Mouse (Mus musculus) embryonic facial prominence, embryonic 13.5 days (tissue): Measurements from ENCODE around the gene Mrgprg. TPM values are rescaled to one million over a fixed set of nuclear protein-coding genes. Genes with fewer than 3 reads are reported as not detected.

Experiments
- ATAC-seq: fragments of 200-750 bp; cut with Nextera tagmentation; 2 replicates; pipeline ENCODE4 v1.8.0; 2017; ENCODE audit warnings: low read depth; ENCODE audit not compliant: insufficient number of reproducible peaks, insufficient read depth, low FRiP score, low TSS enrichment
- H3K27ac ChIP-seq: fragments of 300-500 bp; sonication (generic); 2 replicates; pipeline ENCODE4 v1.5.1; 2015; ENCODE audit warnings: moderate library complexity, mild to moderate bottlenecking, inconsistent platforms
- H3K27me3 ChIP-seq: fragments of 300-500 bp; sonication (generic); 2 replicates; pipeline ENCODE4 v1.6.1; 2015; ENCODE audit warnings: mild to moderate bottlenecking, inconsistent platforms
- H3K36me3 ChIP-seq: fragments of 300-500 bp; sonication (generic); 2 replicates; pipeline ENCODE4 v1.6.1; 2015; ENCODE audit warnings: mild to moderate bottlenecking, inconsistent platforms
- H3K4me1 ChIP-seq: fragments of 300-500 bp; sonication (generic); 2 replicates; pipeline ENCODE4 v1.6.1; 2015; ENCODE audit warnings: inconsistent platforms
- H3K4me2 ChIP-seq: fragments of 300-500 bp; sonication (generic); 2 replicates; pipeline ENCODE4 v1.6.1; 2015; ENCODE audit warnings: moderate library complexity, mild to moderate bottlenecking, inconsistent platforms
- H3K4me3 ChIP-seq: fragments of 300-500 bp; sonication (generic); 2 replicates; pipeline ENCODE4 v1.5.1; 2015; ENCODE audit warnings: mild to moderate bottlenecking, inconsistent platforms
- H3K9ac ChIP-seq: fragments of 300-500 bp; sonication (generic); 2 replicates; pipeline ENCODE4 v1.6.1; 2015; ENCODE audit warnings: mild to moderate bottlenecking, inconsistent platforms
- H3K9me3 ChIP-seq: fragments of 300-500 bp; sonication (generic); 2 replicates; pipeline ENCODE4 v1.6.1; 2016; ENCODE audit warnings: inconsistent platforms
- WGBS: fragments of 180-500 bp; shearing (Covaris S2); methylation state at CpG from one replicate; pipeline ENCODE4 v1.1.7; 2015; ENCODE audit warnings: mixed read lengths; 5-methylcytosine and 5-hydroxymethylcytosine counted together
- polyA plus RNA-seq: library from polyadenylated mRNA; unstranded; fragments of >200 nt; fragmentation: Nextera tagmentation; extraction: Ambion mirVana; gene quantifications from 2 replicates; pipeline ENCODE4 v1.2.1, GENCODE M21; 2015

The Mrgprg gene
- polyA plus RNA-seq, 1 experiment from 2014 or later = not detected

DNA sequence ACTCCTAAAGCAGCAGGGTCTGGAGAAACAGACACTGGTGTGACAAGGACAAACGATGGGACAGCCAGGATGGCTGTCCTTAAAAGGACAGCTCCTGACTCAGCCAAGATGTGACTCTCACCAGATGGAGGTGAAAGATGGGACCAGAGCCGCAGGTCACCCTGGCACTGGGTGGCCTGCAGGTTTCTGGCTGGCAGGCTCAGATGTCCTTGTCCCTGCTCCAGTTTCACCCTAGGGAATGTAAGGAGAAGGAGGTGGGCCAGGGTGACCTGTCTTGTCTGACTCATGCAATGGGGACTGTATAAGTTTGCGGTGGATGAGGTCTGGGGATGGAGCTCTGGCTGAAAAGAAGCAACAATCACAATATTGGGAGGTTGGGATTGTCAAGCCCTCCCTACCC, 14.2 kb downstream of the Mrgprg start:
- Histone ChIP-seq H3K4me1 (peaks cover 22% of the 10 kb centered on the region), H3K36me3 (no peaks in the 10 kb centered on the region), H3K9me3 (no peaks in the 10 kb centered on the region), H3K27ac (no peak overlapping the region), H3K4me2 (no peak overlapping the region), H3K27me3 (peaks cover 19% of the 10 kb centered on the region), H3K4me3 (no peak overlapping the region), H3K9ac (no peak overlapping the region)
- 77% methylated on average over 3 of the region's 3 CpGs for WGBS
- no peak for ATAC-seq

GRCm38 (mm10) chr7:143752056-143752455, 14.7 kb downstream of the Mrgprg start:
- Histone ChIP-seq H3K4me3 (no peak overlapping the region), H3K4me1 (peaks cover 17% of the 10 kb centered on the region), H3K27ac (no peak overlapping the region), H3K9me3 (no peaks in the 10 kb centered on the region), H3K27me3 (peaks cover 19% of the 10 kb centered on the region), H3K36me3 (no peaks in the 10 kb centered on the region), H3K4me2 (no peak overlapping the region), H3K9ac (no peak overlapping the region)
- 70% methylated on average over 4 of the region's 4 CpGs for WGBS
- ATAC-seq = no peak

DNA sequence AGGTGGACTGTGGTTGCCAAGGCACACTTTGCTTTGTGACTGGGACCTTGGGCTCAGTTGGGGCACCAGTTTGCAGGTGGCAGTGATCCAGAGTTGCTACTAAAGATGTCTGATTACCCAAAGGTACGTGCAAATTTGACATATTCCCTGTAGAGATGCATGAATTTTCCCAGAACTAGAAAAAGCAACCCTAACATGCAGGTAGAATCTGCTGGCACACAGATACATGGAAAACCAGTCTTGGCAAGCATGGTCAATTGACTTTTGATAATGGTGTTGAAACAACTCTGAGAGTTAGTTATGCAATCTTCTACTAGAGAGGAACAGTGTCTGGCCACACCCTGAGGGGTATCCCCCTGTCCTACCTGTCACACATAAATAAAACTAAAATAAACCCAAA, 15.4 kb downstream of the Mrgprg start:
- H3K9ac ChIP-seq = no peak overlapping the region
- peaks cover 18% of the 10 kb centered on the region for H3K27me3 ChIP-seq

DNA sequence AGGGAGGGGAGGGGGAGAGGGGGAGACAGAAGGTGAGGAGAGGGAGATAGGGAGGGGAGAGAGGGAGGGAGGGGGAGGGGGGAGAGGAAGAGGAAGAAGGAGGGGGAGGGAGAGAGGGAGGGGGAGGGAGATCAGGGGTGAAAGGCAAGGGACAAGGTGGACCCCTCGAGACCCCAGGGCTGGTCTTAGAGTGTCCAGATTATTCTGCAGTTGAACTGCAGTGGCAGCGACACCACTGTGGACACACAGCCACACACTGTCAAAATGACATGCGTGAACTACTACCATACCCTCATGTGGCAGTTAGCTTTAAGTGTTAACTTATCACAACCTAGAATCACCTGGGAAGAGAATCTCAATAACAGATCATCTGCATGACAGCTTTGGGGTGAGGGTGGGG, 17.7 kb downstream of the Mrgprg start:
- Histone ChIP-seq H3K9me3 (no peaks in the 10 kb centered on the region), H3K4me2 (no peak overlapping the region), H3K4me1 (peaks cover 12% of the 10 kb centered on the region), H3K4me3 (no peak overlapping the region), H3K27ac (no peak overlapping the region), H3K27me3 (peaks cover 3% of the 10 kb centered on the region; the same call in 1 of the 2 replicates), H3K36me3 (no peaks in the 10 kb centered on the region), H3K9ac (no peak overlapping the region)
- ATAC-seq = no peak
- 69% methylated on average over 3 of the region's 3 CpGs for WGBS

More for the DNA sequence above, 15.4 kb downstream of the Mrgprg start:
- Histone ChIP-seq H3K27ac (no peak overlapping the region), H3K4me2 (no peak overlapping the region), H3K9me3 (no peaks in the 10 kb centered on the region), H3K4me1 (peaks cover 11% of the 10 kb centered on the region), H3K4me3 (no peak overlapping the region), H3K36me3 (no peaks in the 10 kb centered on the region)
- WGBS = 57% methylated on average over 1 of the region's 1 CpGs
- ATAC-seq = no peak

DNA sequence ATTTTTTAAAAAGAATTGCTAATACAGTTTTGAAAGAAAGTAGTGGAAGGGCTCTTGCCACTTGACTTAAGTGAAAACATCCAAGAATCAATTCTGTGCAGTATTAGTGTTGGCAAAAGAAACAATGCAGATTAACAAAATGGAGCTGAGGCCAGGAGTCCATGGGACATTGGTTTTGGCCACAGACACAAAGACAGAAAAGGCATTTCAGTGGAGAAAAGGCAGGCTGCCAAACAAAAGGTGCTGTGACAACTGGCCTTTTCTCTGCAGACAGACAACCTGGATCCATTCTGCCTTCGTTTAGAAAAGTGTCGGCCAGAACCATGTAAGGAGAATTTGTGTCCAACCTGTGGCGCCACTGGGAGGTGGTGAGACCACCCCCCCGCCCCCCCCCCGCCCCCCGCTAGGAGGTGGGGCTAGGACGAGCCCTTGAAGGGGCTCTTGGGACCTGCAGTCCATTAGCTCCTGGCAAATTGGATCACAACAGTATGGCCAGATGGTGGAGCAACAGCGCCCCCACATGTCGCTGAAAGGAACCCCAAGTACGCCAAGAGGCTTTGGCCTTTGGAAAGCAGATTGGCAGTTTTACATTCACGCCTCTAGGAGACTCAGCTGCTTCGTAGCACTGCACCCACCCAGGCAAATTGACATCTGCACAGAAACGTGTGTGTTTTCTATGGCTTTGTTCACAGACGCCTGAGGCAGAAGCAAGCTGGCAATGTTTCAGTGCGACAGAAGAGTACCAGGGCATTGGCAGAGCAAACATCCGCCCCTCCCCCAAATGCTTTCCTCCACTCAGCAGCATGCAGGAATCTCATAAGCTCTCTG, 18.5 kb downstream of the Mrgprg start:
- Histone ChIP-seq H3K36me3 (no peaks in the 10 kb centered on the region), H3K27me3 (peaks cover 3% of the 10 kb centered on the region; the same call in 1 of the 2 replicates), H3K9ac (peak overlapping the region; percentile 55; the same call in 1 of the 2 replicates), H3K4me2 (peak overlapping the region; percentile 51), H3K9me3 (no peaks in the 10 kb centered on the region), H3K4me1 (peaks cover 12% of the 10 kb centered on the region), H3K4me3 (0 out of 2 replicates have a peak overlapping the region, but pooled peaks have one; percentile 9), H3K27ac (peak overlapping the region; percentile 41; the same call in 1 of the 2 replicates)
- 4% methylated on average over 16 of the region's 16 CpGs for WGBS
- peak; percentile 68 for ATAC-seq

DNA sequence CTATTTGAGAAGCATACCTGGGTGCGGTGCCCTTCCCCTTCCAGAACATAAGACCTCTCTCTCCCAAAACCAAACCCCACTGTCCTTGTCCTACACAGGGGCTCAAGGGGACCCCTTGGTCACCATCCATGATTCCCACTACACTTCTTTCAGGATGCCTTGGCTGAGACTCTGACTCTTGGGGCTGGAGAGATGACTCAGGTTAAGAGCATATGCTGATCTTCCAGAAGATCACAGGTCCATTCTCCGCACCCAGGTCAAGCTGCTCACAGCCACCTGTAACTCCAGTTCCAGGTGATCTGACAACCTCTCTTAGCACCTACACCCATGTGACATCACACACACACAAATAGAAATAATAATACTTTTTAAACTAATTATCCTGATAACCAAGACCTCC, 26.1 kb downstream of the Mrgprg start:
- Histone ChIP-seq H3K4me1 (peaks cover 47% of the 10 kb centered on the region), H3K9me3 (no peaks in the 10 kb centered on the region), H3K4me2 (peak overlapping the region; percentile 92), H3K27ac (peak overlapping the region; percentile 89; the same call in 1 of the 2 replicates), H3K9ac (peak overlapping the region; percentile 97), H3K36me3 (no peaks in the 10 kb centered on the region), H3K4me3 (peak overlapping the region; percentile 91), H3K27me3 (no peaks in the 10 kb centered on the region)
- no peak for ATAC-seq
- 21% methylated on average over 2 of the region's 2 CpGs for WGBS

DNA sequence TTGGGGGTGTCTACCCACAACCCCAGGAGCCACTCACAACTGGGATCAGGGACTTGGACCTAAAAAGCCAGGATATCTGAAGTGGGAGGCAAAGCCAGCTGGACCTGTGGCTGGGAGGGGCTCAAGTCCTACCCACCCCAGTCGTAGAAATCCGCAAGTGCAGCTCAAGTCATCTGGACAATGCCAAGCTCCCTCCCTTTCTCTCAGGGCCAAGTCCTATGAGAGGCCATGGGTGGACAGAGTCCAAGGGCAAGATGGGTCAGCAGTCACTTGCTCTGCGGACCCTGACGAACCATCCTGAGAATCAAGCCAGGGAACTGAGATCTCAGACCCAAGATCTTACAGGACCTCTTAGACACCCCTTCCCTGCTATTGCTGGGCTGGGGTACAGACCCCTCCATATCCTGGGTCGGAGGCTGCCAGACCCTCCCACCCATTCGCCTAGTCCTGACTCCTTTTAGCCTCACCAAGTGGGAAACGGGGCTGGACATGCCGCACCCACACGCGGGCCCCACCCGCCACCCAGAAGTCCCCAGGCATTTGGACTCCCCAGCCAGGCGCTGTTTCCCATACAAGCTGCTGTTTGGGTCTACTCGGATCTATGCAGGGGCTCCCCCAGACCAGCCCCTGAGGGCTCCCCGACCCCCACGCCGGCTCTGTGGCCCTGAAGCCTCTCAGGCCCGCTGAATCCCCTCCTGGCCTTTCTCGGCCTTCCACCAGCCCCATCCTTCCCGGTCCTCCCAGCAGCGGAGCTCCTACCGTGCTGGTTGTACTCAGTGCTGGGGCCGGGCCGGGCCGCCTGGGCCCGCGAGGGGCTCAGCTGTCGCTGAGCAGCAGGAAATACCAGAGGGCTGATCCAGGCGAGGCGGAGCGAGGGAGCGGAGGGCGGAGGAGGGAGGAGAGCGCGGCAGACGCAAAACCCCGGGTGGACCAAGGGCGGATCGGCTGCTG, 27.0 kb downstream of the Mrgprg start:
- WGBS = 2% methylated on average over 38 of the region's 38 CpGs
- Histone ChIP-seq H3K36me3 (peaks cover 3% of the 10 kb centered on the region; the same call in 1 of the 2 replicates), H3K4me2 (peak overlapping the region; percentile 92), H3K9me3 (no peaks in the 10 kb centered on the region), H3K4me3 (peak overlapping the region; percentile 91), H3K27me3 (no peaks in the 10 kb centered on the region), H3K27ac (peak overlapping the region; percentile 89), H3K9ac (peak overlapping the region; percentile 97), H3K4me1 (peaks cover 46% of the 10 kb centered on the region)
- peak; percentile 79 for ATAC-seq

DNA sequence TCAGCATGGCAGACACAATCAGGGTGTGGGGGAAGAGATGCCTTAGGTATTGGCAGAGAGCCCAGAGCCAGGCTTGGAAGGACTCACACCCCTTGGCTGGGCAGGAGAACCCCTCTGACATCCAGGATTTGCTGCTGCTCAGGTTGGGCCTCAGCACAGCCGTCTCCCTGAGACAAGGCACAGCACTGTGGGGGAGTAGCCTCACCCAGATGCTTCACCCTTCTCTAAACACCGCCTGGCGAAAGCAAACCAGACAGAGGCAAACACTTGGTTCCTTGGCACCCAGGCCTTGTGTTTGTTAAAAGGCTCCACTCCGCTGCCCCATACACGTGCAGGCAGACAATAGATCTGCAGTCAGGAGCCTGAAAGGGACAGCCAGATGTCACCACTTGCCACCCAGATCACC, 28.2 kb downstream of the Mrgprg start:
- H3K27me3 ChIP-seq = no peaks in the 10 kb centered on the region
- H3K27ac ChIP-seq = peak overlapping the region; percentile 89
- peak overlapping the region; percentile 91 for H3K4me3 ChIP-seq
- peaks cover 41% of the 10 kb centered on the region for H3K4me1 ChIP-seq
- 29% methylated on average over 5 of the region's 5 CpGs for WGBS
- ATAC-seq = peak; percentile 44; the same call in 1 of the 2 replicates
- H3K36me3 ChIP-seq = peaks cover 9% of the 10 kb centered on the region; the same call in 1 of the 2 replicates
- H3K9ac ChIP-seq = peak overlapping the region; percentile 97
- H3K4me2 ChIP-seq = peak overlapping the region; percentile 92
- H3K9me3 ChIP-seq = no peaks in the 10 kb centered on the region

GRCm38 (mm10) chr7:143738194-143738593, 28.6 kb downstream of the Mrgprg start:
- Histone ChIP-seq H3K4me3 (peak overlapping the region; percentile 91), H3K27ac (peak overlapping the region; percentile 89), H3K4me1 (peaks cover 41% of the 10 kb centered on the region), H3K36me3 (peaks cover 13% of the 10 kb centered on the region), H3K4me2 (peak overlapping the region; percentile 92), H3K27me3 (no peaks in the 10 kb centered on the region), H3K9me3 (no peaks in the 10 kb centered on the region), H3K9ac (peak overlapping the region; percentile 97; the same call in 1 of the 2 replicates)
- ATAC-seq = peak; percentile 63; the same call in 1 of the 2 replicates
- 67% methylated on average over 6 of the region's 6 CpGs for WGBS

- Histone ChIP-seq H3K4me2 (no peak overlapping the region), H3K9me3 (no peaks in the 10 kb centered on the region), H3K4me1 (peaks cover 23% of the 10 kb centered on the region), H3K36me3 (peaks cover 17% of the 10 kb centered on the region), H3K27ac (no peak overlapping the region), H3K9ac (no peak overlapping the region), H3K4me3 (no peak overlapping the region), H3K27me3 (no peaks in the 10 kb centered on the region)
- 86% methylated on average over 4 of the region's 4 CpGs for WGBS
- no peak for ATAC-seq
Observed at GRCm38 (mm10) chr7:143733746-143734145, 33.0 kb downstream of the Mrgprg start.

DNA sequence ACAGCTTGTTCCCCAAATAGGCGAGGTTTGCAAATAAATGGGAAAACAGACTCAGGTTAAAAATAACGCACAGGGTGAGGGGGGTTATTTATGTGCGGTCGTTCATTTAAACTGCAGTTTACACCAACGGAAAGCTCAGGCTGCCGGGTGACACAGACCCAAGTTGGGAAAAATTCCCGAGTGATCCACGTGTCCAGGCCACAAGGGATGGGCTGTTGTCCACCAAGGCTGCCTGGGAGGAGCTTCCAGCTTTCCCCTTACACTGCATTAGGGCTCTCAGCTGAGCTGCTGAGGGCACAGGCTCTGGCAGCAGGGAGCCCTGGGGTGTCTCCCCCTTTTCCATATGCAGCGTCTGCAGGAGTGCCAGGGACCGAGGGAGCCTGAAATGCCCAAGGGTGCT, 36.9 kb downstream of the Mrgprg start:
- no peaks in the 10 kb centered on the region for H3K27me3 ChIP-seq
- ATAC-seq = no peak
- no peak overlapping the region for H3K4me3 ChIP-seq
- no peak overlapping the region for H3K27ac ChIP-seq
- 0 out of 2 replicates have a peak, but pooled peaks cover 5% of the 10 kb centered on the region for H3K4me1 ChIP-seq
- H3K9ac ChIP-seq = no peak overlapping the region
- no peak overlapping the region for H3K4me2 ChIP-seq
- 83% methylated on average over 10 of the region's 10 CpGs for WGBS
- H3K9me3 ChIP-seq = no peaks in the 10 kb centered on the region
- peaks cover 24% of the 10 kb centered on the region for H3K36me3 ChIP-seq
